Mouse (Mus musculus) liver, embryonic 14.5 days (tissue): ENCODE measurements around the gene Etnk1. TPM values are rescaled to one million over a fixed set of nuclear protein-coding genes. Genes with fewer than 3 reads are reported as not detected.
A peak's percentile ranks its signal among the peaks of the same experiment; 100 is the strongest.

Experiments used
- ATAC-seq: fragments of 200-750 bp; cut with Nextera tagmentation; 2 replicates; pipeline ENCODE4 v1.8.0; 2017; ENCODE audit warnings: moderate number of reproducible peaks, mild to moderate bottlenecking, moderate library complexity; ENCODE audit not compliant: insufficient read depth
- DNase-seq, 3 experiments: peaks; one replicate each; pipeline ENCODE4 v3.0.0-alpha.2; 2012 to 2013; ENCODE audit warnings: low read depth in 3 of 3, low spot score in 3 of 3
- H3K27ac ChIP-seq: fragments of 300-500 bp; sonication (generic); 2 replicates; pipeline ENCODE4 v1.5.1; 2014; ENCODE audit warnings: moderate library complexity, mild to moderate bottlenecking, control low read depth, inconsistent platforms
- H3K27me3 ChIP-seq: fragments of 300-500 bp; sonication (generic); 2 replicates; pipeline ENCODE4 v1.6.1; 2014; ENCODE audit warnings: mild to moderate bottlenecking, low read length, moderate library complexity; ENCODE audit not compliant: control insufficient read depth, insufficient read depth
- H3K36me3 ChIP-seq: fragments of 300-500 bp; sonication (generic); replicated peaks from 2 replicates; pipeline ENCODE4 v1.6.1; 2014; ENCODE audit warnings: low read depth; ENCODE audit not compliant: control insufficient read depth, insufficient read depth
- H3K4me1 ChIP-seq, 2 experiments: fragments of 200-500 bp in 1 of 2; fragments of 300-500 bp in 1 of 2; sonication (generic) in 1 of 2; replicated peaks; 2 replicates each; pipeline ENCODE4 v1.6.1; 2012 to 2014; ENCODE audit warnings: antibody characterized with exemption in 1 of 2, inconsistent platforms in 1 of 2, low read length in 1 of 2; ENCODE audit not compliant: control insufficient read depth in 2 of 2, insufficient read depth in 2 of 2
- H3K4me2 ChIP-seq: fragments of 300-500 bp; sonication (generic); 2 replicates; pipeline ENCODE4 v1.6.1; 2014; ENCODE audit warnings: low read depth, mild to moderate bottlenecking, control low read depth, moderate library complexity
- H3K4me3 ChIP-seq, 2 experiments: fragments of 200-500 bp in 1 of 2; fragments of 300-500 bp in 1 of 2; sonication (generic) in 1 of 2; 2 replicates each; pipeline ENCODE4 v1.5.1; 2012 to 2014; ENCODE audit warnings: low read depth in 2 of 2, low read length in 2 of 2, mild to moderate bottlenecking in 2 of 2, control low read depth in 1 of 2, inconsistent platforms in 1 of 2, moderate library complexity in 1 of 2; ENCODE audit not compliant: insufficient read depth in 1 of 2
- H3K9ac ChIP-seq: fragments of 300-500 bp; sonication (generic); replicated peaks from 2 replicates; pipeline ENCODE4 v1.6.1; 2014; ENCODE audit warnings: mild to moderate bottlenecking, control low read depth, moderate library complexity
- H3K9me3 ChIP-seq: fragments of 300-500 bp; sonication (generic); 2 replicates; pipeline ENCODE4 v1.6.1; 2016; ENCODE audit warnings: low read length, mixed read lengths; ENCODE audit not compliant: control insufficient read depth
- CTCF ChIP-seq: IDR thresholded peaks from 2 replicates; pipeline ENCODE4 v1.5.1; 2016; ENCODE audit warnings: antibody characterized with exemption, low read depth, control low read depth
- EP300 ChIP-seq: IDR thresholded peaks from 2 replicates; pipeline ENCODE4 v1.6.1; 2016; ENCODE audit warnings: antibody characterized with exemption, low read depth
- WGBS: fragments of 180-500 bp; shearing (Covaris S2); extraction: QIAGEN DNeasy Blood & Tissue Kit; methylation state at CpG from one replicate; pipeline ENCODE4 v1.1.7; 2014; ENCODE audit not compliant: insufficient replicate concordance; 5-methylcytosine and 5-hydroxymethylcytosine counted together
- polyA plus RNA-seq, 2 experiments: library from polyadenylated mRNA; depleted of rRNA in 1 of 2; stranded (reverse) in 1 of 2; unstranded in 1 of 2; fragments of >200 nt; fragmentation: Nextera tagmentation in 1 of 2; extraction: Ambion mirVana in 1 of 2; gene quantifications; 2 replicates each; pipeline versions ENCODE4 v1.2.1 to v1.2.3; 2012 to 2014

The Etnk1 gene
- polyA plus RNA-seq, 2 experiments, result 7.5 to 12.1 TPM

DNA sequence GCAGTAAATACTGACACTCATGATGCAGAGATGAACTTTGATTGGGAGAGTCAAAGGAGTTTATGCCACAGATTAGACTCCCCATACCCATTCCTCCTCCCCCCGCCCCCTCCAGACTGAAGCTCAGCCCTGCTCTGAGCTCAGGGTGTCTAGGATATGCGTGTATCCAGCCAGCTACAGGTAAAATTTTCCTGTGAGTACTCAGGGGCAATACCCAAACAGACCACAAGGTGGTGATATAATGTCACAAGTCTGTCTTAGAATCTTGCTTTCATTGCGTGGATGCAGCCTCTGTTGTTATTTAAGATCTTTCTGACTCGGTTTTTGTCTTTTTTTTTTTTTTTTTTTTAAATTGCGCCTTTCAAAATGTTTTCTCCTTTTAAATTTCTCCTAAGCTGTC, 52.3 kb downstream of the Etnk1 start:
- DNase-seq, result peak; percentile 22 to 34 (median 28)
- TF ChIP-seq EP300 (no peak), CTCF (peak; percentile 80)
- Histone ChIP-seq H3K4me1 (no peaks in the 10 kb centered on the region), H3K9me3 (peaks cover 2% of the 10 kb centered on the region; the same call in 1 of the 2 replicates), H3K4me2 (no peak overlapping the region), H3K27me3 (no peaks in the 10 kb centered on the region), H3K27ac (no peak overlapping the region), H3K9ac (no peak overlapping the region), H3K36me3 (no peaks in the 10 kb centered on the region), H3K4me3 (no peak overlapping the region)
- 6% methylated on average over 5 of the region's 5 CpGs for WGBS
- no peak; the same call in 1 of the 2 replicates for ATAC-seq

DNA sequence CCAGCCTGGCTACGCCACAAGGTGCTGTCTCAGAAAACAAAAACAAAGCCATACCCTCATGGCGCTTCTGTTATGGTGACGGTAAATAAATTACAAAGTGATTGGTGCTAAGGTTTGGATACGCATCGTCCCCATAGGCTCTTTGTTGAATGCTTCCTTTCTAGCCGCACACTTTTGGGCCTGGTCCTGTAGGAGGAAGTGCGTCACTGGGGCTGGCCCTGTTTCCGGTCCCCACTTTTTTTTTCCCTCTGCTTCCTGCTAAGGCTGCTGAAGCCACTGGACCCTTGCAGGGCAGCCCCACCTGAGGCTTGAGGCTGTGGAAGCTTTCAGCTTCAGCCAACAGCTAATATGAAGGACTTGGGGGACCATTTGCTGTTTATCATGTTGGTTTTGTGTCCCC, 54.2 kb downstream of the Etnk1 start:
- H3K4me3 ChIP-seq, result no peak overlapping the region
- DNase-seq (no peak), ATAC-seq (no peak)
- H3K9ac ChIP-seq, result no peak overlapping the region
- 69% methylated on average over 8 of the region's 8 CpGs for WGBS
- H3K27me3 ChIP-seq, result no peaks in the 10 kb centered on the region
- no peaks in the 10 kb centered on the region for H3K36me3 ChIP-seq
- H3K4me1 ChIP-seq, result no peaks in the 10 kb centered on the region
- no peaks in the 10 kb centered on the region for H3K9me3 ChIP-seq
- no peak overlapping the region for H3K27ac ChIP-seq
- no peak overlapping the region for H3K4me2 ChIP-seq
- TF ChIP-seq CTCF, result no peak
- TF ChIP-seq EP300, result no peak

DNA sequence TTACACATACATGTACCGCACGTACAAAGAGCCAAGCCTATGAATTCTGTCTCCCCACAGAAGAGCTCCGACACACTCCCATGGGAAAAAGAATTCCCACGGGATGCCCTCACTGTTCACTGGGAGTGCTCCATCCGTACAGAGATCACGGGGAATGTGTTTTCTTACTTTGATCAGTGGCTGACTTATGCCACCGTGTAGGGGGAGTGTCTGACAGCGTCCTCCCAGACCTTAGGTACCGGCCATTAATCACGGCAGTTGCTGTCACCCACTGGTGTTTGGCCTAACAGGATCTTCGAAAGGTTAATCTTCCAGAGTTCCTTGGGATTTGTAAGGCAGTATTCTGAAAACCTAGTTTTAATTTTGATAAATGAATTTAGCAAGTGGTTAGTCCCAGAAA, 57.0 kb downstream of the Etnk1 start:
- Histone ChIP-seq H3K9ac (no peak overlapping the region), H3K9me3 (no peaks in the 10 kb centered on the region), H3K36me3 (no peaks in the 10 kb centered on the region), H3K27me3 (no peaks in the 10 kb centered on the region), H3K27ac (no peak overlapping the region), H3K4me3 (no peak overlapping the region), H3K4me1 (no peaks in the 10 kb centered on the region), H3K4me2 (no peak overlapping the region)
- ATAC-seq (no peak), DNase-seq (no peak)
- TF ChIP-seq CTCF (no peak), EP300 (no peak)
- 71% methylated on average over 11 of the region's 11 CpGs for WGBS

DNA sequence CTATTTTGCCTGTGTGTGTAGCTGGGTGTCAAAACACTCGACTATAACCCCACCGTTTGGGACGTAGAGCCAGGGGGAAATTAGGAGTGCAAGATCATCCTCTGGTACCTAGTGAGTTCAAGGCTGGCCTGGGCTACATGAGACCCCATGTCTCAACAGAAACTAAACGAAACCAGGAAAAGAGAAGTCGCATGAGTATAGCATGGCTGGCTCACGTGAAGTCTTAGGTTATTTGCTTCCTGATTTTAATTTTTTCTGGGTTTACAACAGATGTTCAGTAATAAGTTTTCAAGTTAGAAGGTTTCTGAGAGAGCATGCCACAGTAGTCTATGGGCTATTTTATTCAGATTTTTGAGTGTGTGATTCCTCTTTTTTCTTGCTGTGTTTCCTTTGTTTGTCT, 57.9 kb downstream of the Etnk1 start:
- ATAC-seq (no peak), DNase-seq (no peak)
- no peak overlapping the region for H3K9ac ChIP-seq
- 63% methylated on average over 6 of the region's 6 CpGs for WGBS
- TF ChIP-seq EP300, result no peak
- no peak for TF ChIP-seq CTCF
- H3K27ac ChIP-seq, result no peak overlapping the region
- no peak overlapping the region for H3K4me3 ChIP-seq
- no peaks in the 10 kb centered on the region for H3K4me1 ChIP-seq
- no peak overlapping the region for H3K4me2 ChIP-seq
- H3K27me3 ChIP-seq, result no peaks in the 10 kb centered on the region
- no peaks in the 10 kb centered on the region for H3K9me3 ChIP-seq
- no peaks in the 10 kb centered on the region for H3K36me3 ChIP-seq

DNA sequence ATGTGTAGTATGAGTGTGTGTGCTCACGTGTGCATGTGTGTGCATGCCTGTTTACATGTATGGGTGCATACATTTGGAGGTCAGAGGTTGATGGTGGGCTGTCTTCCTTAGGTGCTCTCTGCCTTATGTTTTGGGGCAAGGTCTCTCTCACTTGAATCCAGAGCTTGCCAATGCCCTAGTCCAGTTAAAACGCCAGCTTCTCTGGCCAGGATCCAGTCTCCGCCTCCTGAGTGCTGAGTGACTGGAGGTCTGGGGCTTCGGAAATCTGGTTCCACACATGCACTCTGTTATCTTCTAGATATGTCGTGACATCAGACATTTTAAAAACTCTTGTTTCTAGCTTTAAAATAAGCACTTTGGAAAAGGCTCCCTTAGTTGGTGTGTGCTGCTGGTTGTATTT, 61.7 kb downstream of the Etnk1 start:
- Histone ChIP-seq H3K27ac (no peak overlapping the region), H3K4me2 (no peak overlapping the region), H3K9me3 (no peaks in the 10 kb centered on the region), H3K36me3 (no peaks in the 10 kb centered on the region), H3K9ac (no peak overlapping the region), H3K27me3 (no peaks in the 10 kb centered on the region), H3K4me3 (no peak overlapping the region), H3K4me1 (no peaks in the 10 kb centered on the region)
- TF ChIP-seq CTCF (no peak), EP300 (no peak)
- no peak for ATAC-seq
- no peak for DNase-seq
- 57% methylated on average over 5 of the region's 5 CpGs for WGBS

GRCm38 (mm10) chr6:143229906-143230305, 62.9 kb downstream of the Etnk1 start:
- H3K36me3 ChIP-seq, result no peaks in the 10 kb centered on the region
- H3K4me3 ChIP-seq, result no peak overlapping the region
- H3K9me3 ChIP-seq, result no peaks in the 10 kb centered on the region
- H3K4me2 ChIP-seq, result no peak overlapping the region
- DNase-seq (no peak), ATAC-seq (no peak)
- H3K27me3 ChIP-seq, result no peaks in the 10 kb centered on the region
- TF ChIP-seq EP300 (no peak), CTCF (no peak)
- 54% methylated on average over 8 of the region's 8 CpGs for WGBS
- no peak overlapping the region for H3K27ac ChIP-seq
- no peaks in the 10 kb centered on the region for H3K4me1 ChIP-seq
- H3K9ac ChIP-seq, result no peak overlapping the region
